Mouse (Mus musculus) lung, postnatal 10 days (tissue): Measurements from ENCODE around the gene Osbpl3.
A peak's percentile ranks its signal among the peaks of the same experiment; 100 is the strongest.
"Not testable (repeated sequence)": the region's sequence is repeated elsewhere in the genome, so short reads cannot be mapped to it uniquely, and the experiment has no call there.

ENCODE experiments used
- DNase-seq: peaks from one replicate; pipeline ENCODE4 v3.0.0; 2021

The Osbpl3 gene

DNA sequence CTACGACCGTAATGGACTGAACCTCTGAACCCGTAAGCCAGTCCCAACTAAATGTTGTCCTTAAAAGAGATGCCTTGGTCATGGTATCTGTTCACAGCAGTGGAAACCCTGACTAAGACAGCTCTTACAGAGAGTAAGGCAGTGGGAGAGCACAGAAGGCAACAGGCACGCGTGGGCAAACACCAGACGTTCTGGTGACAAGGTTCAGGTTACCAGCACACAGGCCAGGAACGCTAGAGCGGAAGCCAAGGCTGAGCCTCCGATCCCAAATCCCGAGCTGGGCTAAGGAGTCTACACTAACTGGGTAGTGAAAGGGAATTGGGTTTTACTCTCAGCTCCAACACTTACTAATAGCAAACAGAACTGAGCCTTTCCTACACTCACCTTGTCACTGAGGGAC lies 3.8 kb downstream of the Osbpl3 start:
- DNase-seq: no peak

DNA sequence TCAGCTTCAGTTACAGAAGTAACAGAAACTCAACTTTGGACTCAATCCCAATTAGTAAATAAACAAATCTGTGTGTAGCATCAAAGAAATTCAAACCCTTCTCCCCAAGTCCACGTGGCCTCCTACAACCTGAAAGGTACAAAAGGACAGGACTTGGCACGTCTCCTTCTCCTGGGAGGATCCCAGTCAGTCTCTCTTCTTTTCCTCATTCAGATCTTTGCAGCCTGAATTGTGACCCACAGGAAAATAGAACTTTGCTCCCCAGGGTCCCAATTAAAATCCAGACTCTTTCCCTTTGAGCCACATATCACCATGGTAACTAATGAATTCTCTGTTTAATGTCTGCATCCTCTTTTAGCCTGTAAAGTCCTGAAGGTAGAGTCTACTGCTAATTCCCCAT lies 10.4 kb downstream of the Osbpl3 start:
- no peak for DNase-seq

DNA sequence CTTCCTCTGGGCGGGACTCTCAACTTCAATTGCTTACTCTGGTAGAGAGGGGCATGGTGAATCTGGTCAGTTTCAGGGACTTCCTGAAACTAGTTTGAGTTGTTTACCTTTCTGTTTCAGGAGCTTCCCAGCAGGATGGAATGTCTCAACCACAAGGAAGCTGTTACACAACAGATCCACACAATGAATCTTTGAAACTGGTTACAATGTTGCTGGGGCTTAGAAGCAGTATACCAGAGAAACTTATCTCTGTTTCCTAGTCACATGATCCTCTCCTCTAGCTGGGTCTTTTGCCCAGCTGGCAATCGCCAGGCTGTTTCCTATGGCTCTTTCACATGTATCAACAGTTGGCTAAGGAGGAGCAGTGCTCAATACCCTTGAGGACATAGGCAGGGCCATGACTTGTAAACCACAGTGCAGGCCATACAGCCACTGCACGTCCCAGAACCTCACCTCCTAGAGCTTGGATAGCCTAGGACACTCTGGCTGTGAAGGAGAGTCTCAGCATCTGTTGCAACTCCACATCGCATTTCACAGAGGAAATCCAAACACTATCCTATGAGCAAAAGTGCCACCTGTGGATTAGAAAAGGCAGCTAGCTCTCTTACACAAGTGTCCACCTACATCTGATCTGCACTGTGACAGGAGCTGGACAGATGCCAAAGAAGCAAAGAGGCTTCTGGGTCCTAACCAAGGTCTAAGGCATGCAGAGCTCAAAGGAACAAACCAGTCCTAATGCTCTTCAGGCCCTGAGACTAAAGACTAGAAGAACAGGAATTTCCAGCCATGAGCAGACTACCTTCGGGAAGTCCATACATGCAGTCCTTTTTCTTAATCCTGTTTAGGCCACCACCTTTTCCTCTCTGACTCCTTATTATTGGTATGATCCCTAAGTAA lies 14.8 kb downstream of the Osbpl3 start:
- no peak for DNase-seq

DNA sequence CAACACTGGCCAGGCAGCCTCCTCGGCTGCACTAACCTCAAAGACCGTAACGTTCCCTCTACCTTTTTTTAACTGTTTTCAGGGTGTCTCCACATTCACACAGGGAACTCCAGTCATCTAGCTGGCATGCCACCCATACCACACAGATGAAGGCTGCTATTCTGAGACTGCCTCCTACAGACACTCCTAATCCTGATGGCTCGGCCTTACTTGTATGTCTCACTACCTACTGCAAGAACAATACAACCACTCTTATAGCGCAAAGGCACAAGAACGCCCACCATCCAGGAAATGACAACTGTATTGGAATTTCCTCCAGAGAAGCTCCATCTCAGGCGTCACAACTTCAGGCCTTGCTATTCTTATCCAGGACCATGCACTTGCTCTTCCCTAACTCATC lies 15.8 kb downstream of the Osbpl3 start:
- no peak for DNase-seq

DNA sequence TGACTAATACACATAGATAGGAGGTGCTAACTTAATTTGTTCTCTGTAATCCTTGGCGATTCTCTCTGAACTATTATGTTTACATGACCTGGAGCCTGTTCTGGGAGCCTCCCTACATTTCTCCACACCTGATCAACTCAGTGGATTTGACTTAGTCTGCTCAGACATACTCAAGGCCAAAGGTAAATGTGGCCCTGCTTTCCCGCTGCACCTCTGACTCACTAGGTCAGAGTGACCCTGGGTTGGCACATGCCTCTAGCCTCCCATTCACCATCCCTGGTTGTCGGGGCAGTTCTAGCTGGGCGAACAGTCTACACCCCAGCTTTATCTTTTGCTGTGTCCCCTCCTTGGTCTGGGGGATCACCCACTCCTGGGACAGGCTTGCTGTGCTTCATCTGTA lies 17.1 kb downstream of the Osbpl3 start:
- not testable (repeated sequence) for DNase-seq

DNA sequence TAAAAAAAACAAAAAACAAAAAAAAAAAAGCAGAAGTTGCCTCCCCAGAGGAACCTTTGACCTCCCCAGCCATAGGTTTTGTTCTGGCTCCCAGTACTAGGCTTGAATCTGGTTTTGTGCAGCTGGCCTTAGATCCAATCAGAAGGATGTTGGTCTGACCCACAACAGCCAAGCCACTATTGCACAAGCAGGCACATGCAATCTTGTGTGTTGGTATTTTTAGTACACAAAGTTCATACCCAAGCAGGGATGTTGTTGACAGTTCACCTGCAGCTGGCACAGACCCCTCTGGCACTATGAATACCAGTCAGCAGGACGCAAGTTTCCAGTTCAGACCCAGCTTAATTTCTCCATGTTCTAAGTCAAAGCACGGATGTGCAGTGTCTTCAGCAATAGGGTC lies 18.2 kb downstream of the Osbpl3 start:
- DNase-seq: no peak

DNA sequence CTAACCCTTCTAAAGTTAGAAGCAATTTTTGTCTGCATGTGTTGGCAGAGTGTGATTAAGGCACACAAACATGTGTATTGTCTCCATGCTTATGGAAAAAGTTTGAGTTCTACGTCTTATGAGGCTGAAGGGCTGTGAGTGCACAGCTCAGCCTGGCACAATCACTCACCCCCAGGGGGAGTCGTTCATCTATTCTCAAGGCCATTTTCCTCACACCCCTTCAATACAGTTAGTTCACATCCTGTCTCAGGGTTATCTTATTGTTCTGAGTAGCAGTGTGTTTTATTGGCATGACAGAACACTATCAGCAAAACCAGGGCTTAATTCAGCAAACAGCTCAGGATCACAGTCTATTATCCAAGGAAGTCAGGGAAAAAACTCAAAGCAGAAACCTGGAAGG lies 19.3 kb downstream of the Osbpl3 start:
- no peak for DNase-seq

DNA sequence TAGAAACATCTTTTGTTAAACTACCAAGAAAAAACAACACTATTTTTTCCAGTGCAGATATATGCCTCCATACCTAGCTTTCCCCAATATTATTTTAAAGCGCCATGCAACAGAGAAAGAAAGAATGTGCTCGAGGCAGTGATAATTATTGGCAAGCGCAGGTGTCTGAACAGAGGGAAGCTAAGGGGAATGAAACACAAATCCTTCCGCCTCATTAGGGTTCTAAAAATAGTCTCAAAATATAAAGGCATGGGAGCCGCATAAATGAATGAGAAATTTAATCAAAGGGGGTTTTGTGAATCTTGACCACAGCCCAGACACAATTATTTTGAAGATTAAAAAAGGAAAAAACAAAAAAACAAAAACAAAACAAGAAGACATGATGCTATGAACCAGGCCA lies 23.5 kb downstream of the Osbpl3 start:
- no peak for DNase-seq

DNA sequence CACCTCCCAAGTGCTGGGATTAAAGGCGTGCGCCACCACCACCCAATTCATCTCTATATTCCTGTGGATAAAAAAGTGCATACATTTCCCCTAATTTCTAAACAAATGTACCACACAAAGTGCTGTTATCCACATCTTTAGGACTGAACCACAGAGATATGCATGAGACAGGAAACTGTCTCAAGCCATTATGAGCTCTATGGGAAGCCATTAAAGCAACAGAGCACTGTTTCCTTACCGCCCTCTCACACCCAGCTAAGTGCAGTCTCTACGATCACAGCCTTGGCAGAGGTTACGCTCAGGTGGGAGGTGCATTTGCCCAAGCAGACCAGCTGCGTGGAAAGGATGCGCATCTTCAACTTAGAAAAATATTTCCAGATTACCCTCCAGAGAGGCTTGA lies 26.7 kb downstream of the Osbpl3 start:
- no peak for DNase-seq

DNA sequence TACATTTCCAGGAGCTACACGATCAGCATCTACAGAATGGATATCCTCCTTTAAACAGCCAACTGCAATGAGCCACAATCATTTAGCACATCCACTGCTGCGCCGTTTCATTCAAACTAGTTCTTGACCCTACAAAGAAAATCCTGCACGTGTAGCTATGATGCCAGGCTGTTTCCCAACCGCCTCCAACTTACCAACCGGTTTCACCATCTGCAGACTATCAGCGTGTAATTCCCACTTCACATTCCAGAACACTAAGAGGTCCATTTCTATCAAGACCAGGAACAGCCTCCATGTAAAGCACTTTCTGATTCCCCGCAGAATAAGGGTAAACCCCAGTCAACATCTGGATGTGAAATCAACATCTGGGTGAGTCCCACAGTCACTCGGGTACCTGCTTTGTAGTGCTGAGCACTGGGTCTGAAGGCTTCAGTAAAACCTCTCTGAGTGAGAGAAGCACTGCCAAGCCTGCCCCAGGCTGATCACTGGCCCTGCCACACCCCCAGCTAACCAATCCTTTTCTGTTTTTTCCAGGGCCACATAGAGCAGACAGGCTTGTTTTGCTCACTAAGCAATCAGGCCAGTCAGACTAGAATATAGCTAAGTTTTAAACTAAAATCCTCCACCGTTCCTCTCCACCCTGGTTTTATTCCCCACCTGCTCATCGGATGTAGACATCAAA lies 28.8 kb downstream of the Osbpl3 start:
- peak; percentile 9 for DNase-seq

DNA sequence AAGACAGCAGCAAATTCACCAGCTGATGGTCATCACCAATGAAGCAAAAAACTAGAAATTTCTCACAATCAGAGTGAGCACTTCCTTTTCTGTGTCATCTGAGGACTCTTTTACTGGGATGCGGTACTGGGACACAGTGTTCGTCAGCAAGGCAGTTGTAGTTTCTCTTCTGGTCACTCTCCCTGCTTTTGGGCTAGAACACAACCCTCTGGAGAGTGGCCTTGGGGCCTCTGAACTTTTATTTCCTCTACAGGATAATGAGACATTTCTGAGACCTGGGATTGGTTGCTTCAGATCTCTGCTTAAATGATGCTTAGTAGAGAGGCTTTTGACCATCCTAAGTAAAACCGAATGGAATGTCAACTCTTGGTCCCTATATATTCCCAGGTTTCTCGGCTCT lies 29.4 kb downstream of the Osbpl3 start:
- no peak for DNase-seq

DNA sequence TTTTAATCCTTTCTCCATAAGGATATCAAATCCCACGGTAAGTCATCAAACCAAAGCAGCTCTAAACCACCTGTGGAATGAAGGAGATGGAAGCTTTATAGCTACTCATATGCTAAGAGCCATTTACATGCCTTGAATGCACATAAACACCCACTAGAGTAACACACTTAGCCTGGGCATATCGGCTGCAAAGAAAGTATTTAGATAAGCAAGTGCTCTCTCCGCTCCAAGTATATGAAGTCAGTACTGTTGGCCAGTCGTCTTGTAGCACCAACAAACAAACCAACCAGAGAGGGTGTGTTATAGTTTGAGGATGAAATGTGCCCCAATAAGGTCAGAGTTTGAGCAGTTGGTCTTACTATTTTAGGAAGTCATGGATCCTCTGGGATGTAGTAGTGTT lies 31.7 kb downstream of the Osbpl3 start:
- no peak for DNase-seq

DNA sequence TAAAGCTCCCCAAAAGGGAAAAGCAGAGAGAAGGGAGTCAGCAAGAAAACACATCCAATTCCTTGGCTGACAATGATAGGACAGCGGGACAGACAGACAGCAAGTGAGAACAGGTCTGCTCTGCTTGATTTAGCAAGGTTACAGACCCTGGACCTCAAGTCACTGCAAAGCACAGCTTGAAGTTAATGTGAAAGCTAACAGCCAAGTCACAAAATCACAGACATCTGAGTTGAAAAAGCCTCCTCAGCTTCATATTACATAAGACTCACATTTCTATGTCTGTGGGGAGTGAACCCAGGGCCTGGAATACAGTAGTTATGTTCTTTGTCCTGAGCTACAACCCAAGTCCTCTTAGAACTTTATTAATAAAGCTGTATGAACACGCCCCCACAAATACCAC lies 35.6 kb downstream of the Osbpl3 start:
- DNase-seq: no peak

DNA sequence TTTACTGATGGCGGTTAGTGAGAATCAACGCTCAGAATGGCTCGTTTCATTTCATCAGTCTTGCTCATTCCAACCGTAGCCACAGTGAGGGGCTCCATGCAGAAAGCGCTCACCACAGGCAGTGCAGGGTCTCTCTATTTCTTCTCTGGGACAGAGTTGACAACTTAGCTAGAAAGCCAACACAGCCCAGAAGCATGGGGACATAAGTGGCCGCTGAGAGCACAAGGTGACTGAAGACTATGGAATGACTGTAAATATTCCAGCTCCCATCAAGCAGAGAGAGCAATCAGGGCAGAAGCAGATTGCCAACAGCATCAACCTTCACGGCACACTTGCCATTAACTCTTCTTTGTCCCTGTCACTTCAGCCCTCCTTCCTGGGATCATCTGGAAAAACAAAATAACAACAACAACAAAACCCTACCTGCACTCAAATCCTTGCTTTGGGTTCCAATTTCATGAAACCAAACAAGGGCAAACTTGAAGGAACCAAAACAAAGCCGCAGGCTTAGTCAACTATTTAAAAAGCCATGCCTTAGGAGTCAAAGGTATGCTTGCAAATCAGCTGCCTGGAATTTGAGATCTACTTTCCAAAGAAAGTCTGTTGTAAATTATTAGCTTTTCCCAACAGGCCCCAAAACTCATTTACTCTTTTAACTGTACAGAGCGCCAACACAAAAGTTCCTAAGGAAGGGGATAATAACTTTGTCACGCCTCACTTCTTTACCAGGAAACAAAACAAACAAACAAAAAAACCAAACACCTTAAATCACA lies 36.3 kb downstream of the Osbpl3 start:
- DNase-seq: no peak

DNA sequence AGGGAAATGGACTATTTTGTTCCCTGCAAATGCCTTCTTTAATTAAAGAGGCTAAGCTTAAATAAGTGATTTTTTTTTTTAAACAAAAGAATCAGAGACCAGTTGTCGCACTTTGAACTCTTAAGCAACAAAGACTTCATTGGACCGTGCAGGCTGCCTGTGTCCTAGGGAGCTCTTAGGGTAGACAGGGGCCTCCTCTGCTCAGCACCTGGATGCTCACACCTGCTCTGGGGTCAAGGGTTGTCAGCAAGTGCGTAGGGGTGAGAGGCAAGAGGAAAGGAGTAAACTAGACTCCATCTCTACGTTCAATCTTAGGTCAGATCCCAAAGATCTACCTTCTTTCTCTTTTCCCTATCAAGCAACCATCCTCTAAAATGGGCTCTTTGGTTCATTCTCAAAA lies 37.0 kb downstream of the Osbpl3 start:
- DNase-seq: no peak

DNA sequence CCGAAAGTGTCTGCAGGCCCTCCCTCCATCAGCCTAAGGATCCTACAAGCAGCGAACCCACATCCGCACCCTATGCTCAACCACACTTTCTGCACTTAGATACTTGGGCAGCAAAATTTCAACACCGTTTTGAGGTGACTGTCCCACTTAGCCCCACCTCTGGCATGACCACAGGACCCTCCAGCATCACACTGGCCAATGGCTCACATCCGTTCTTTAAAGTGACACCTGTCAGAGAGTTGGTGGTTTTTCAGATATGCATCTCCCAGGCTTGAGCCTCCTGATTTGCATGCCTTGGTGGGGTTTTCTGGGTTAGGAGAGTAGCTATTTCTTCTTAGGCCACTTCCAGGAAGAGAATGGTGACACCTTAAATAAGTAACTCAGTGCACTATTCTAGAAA lies 39.1 kb downstream of the Osbpl3 start:
- no peak for DNase-seq

DNA sequence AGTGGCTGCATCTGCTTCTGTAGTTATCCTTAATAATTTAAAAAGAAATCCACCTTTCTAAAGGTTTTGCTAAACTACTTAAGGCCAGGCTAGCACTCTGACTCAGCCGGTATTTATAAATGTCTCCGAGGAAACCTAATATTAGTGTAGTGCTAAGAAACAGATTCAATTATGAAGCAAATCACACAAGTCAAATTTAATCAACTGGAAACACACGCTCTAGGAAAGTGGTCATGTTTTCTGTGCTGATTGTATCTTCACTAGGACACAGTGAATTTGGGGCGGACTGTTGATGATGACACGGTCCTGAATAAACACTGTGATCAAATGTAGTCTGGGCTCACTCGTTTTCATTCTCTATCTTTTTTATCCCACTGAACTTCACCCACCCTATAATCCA lies 40.6 kb downstream of the Osbpl3 start:
- no peak for DNase-seq

DNA sequence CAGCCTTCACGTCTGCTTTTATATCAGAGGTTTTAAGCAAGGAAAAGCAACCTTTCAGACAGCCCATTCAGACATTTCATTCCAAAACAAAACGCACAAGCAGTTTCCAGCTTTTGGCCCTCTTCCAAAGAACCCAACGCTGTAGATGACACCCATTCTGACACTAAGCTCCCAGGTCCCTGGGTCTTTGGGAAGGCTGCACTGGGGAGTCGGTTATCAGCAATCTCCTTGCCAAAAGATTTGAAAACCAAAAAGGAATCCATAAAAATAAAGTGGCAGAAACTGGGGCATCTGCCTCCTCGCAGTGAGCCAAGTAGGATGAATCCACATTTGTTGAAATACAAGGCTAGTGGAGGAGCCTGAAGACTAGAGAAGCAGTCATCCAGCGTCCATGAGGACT lies 41.5 kb downstream of the Osbpl3 start:
- peak; percentile 6 for DNase-seq

DNA sequence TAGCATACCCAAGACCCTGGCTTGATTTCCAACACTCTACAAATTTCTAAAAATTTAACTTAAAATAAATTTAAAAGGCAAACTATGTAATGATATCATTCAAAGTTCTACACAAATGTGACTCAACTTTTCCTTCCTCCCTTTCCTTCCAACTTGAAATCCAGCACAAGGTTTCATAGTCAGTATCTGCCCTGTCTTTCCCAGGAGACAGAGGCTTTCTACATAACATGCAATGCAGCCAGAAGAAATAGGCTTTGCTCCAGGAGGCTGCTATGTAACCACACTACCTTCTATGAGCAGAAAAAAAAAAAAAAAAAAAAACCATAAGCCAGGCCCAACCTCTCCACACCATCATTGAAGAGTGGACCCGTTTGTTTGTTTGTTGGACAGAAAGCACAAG lies 42.6 kb downstream of the Osbpl3 start:
- no peak for DNase-seq

DNA sequence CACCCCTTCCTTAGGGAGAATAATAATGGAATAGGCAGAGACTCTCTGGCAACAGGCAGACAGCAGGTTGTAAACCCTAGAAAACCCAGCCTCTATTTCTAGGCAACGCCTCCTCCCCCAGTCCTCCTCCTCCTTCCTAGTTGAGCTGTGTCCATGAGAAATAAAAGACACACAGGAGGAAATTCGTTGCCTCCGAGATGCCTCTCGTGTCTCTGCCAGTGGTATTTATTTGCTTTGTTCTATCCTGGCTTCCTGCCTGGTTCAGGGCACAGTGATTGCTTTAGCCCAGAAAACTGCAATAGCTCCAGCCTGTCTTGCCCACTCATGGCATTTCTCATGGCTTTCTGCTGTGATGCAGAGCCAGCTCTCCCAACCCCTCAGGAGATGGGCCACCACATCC lies 43.8 kb downstream of the Osbpl3 start:
- peak; percentile 3 for DNase-seq

DNA sequence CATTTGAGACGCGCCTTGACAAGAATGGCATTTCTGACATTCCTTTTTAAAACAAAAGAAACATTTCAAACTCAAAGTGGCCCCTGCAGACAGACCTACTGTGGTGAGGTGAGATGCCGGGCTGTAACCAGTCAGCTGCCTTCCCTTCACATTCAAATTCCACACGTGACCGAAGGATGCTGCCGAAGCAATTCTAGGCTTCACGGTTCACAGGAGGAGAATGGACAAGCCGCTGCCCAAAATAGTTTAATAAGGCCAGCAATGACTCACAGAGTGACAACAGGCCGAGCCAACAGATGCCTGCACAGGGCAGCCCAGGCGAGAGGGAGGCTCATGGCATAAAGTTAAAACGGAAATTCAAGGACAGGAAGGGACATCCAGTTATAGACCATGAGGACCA lies 51.3 kb downstream of the Osbpl3 start:
- peak; percentile 12 for DNase-seq

DNA sequence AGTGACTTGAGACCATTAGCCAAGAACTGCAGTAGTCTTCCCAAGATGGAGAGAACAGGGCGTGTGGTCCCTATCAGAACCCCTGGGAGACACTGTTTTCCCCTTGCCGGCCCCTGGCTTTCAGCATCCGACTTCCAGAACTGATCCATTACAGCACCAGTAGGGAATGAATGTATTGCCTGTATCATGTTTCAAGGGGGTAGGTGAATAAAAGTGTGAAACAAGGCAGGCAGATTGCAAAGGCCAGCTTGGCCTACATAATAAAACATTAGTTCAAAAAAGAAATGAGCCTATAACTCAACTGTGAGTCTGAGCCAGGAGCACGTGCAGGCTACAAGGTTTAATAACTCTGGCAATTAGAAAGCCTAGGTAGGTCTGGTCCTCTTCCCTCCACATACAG lies 52.5 kb downstream of the Osbpl3 start:
- no peak for DNase-seq

DNA sequence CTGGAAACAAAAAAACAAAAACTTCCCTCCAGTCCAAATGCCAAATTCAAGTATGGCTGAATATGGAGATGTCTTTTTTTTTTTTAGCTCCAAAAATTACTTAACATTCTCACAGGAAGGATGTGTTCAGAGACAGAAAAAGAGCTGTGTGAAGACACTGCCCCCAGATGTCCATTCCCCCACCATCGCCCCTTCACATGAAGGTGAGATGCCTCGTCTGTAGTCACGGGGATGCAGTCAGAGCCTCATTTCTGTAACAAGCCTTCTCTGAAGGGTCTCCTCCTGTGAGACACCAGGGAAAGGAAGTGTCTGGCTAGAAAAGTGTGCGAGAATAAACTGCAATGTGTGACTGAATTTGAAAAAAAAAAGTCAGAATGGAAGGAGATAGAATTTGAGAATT lies 53.1 kb downstream of the Osbpl3 start:
- no peak for DNase-seq

DNA sequence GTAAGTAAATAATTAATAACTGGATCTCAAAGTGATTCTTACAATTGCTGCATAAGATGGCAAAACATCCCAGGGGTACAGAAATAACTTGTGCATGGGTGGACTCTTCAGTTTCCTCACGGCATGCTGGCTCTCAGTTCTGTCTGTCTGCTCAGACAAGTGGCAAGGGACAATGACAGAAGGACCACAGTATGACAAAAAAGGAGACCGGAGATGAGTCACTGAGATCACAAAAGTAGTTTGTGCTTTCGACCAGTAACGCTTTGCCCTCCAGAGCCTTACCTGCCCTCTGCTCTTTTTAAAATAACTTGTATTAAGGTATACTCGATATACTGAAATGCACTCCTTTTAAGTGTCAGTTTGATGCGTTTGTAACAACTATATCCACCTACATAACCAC lies 55.8 kb downstream of the Osbpl3 start:
- no peak for DNase-seq
